Mouse (Mus musculus) brain, embryonic 14.5 days (tissue): ENCODE measurements around the gene Fancd2. TPM values are rescaled to one million over a fixed set of nuclear protein-coding genes. Genes with fewer than 3 reads are reported as not detected.

ENCODE experiments used
- DNase-seq: peaks from one replicate; pipeline ENCODE4 v3.0.0-alpha.2; 2011; ENCODE audit warnings: low read depth
- CTCF ChIP-seq: fragments of 200-500 bp; IDR thresholded peaks from 2 replicates; pipeline ENCODE4 v1.5.1; 2012; ENCODE audit warnings: inconsistent platforms, mild to moderate bottlenecking, moderate library complexity, borderline replicate concordance; ENCODE audit not compliant: insufficient read depth, insufficient read length; ENCODE audit errors: extremely low read depth
- POLR2A ChIP-seq: fragments of 200-500 bp; IDR thresholded peaks from 2 replicates; pipeline ENCODE4 v1.6.1; 2012; ENCODE audit warnings: mild to moderate bottlenecking, inconsistent platforms, borderline replicate concordance; ENCODE audit not compliant: poor library complexity, insufficient read depth, insufficient read length, severe bottlenecking; ENCODE audit errors: extremely low read depth
- polyA plus RNA-seq: library from polyadenylated mRNA; depleted of rRNA; stranded (reverse); fragments of >200 nt; gene quantifications from 2 replicates; pipeline ENCODE4 v1.2.3, GENCODE M21; 2012; rRNA removed

The Fancd2 gene
- polyA plus RNA-seq, 1 experiment: 5.0 TPM

- peak; percentile 92 for DNase-seq
- TF ChIP-seq CTCF (no peak), POLR2A (peak; percentile 65; the same call in 1 of the 2 replicates)
Measured at GRCm38 (mm10) chr6:113623941-113624751, 92.7 kb downstream of the Fancd2 start, which contains the start of gene Vhl. TSS of gene Vhl (plus strand) at chr6:113623959.

DNA sequence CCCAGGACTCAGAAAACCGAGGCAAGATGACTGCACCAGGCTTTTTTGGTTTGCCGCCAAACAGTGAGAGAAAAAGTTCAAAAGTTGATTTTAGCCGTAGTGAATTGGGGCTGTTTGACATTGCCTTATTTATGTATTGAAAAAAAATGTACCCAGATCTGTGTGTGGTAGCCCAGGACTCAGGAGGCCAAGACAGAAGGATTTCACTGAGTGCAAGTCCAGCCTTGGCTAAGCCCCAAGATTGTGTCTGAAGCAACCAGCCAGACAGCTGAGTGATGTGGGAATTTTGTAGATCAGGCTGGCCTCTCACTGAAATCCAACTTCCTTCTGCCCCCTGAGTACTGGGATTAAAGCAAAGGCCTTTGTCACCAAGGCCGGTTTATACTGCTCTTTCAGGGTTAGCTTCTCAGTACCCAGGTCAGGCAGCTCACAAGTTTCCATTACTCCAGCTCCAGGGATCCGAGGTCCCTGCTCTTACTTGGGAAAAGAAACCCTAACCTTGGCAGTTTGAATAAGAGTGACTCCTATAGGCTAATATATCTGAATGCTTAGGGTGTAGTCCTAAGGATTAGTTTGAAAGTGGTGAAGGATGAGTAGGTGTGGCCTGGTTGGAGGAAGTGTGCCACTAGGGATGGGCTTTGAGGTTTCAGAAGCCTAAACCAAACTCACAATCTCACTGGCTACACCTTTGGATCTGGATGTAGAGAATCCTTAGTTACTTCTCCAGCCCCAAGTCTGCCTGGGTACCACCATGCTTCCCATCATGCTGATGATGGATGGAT lies 93.7 kb downstream of the Fancd2 start:
- peak; percentile 50 for DNase-seq
- no peak for TF ChIP-seq POLR2A
- no peak for TF ChIP-seq CTCF

- no peak for TF ChIP-seq CTCF
- no peak for TF ChIP-seq POLR2A
- DNase-seq: no peak
Measured at GRCm38 (mm10) chr6:113630322-113630721, 98.8 kb downstream of the Fancd2 start.

- DNase-seq: no peak
- TF ChIP-seq CTCF (no peak), POLR2A (no peak)
Measured at GRCm38 (mm10) chr6:113632863-113633262, 101.4 kb downstream of the Fancd2 start.

- TF ChIP-seq POLR2A: no peak; the same call in 1 of the 2 replicates
- peak; percentile 92 for TF ChIP-seq CTCF
- peak; percentile 93 for DNase-seq
Measured at GRCm38 (mm10) chr6:113638302-113639040, 107.0 kb downstream of the Fancd2 start, which contains the start of gene Irak2. TSS of gene Irak2 (plus strand) at chr6:113638467.

DNA sequence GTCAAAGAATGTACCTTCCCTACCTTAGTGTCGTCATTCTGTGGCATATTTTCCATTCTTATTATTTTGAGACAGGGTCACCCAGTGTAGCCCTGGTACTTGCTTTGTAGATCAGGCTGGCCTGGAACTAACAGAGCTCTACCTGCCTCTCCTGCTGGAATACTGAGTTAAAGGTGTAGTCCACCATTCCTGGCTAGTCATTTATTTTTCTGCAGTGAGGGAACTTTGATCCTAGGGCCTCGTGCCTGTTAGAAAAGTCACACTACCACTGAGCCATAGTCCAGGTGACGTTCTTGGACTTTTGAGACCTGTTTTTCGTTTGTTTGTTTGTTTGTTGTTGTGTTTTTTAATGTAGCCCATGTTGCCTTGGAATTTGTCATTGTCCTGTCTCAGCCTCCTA lies 107.7 kb downstream of the Fancd2 start:
- DNase-seq: no peak
- TF ChIP-seq CTCF (no peak), POLR2A (no peak)

DNA sequence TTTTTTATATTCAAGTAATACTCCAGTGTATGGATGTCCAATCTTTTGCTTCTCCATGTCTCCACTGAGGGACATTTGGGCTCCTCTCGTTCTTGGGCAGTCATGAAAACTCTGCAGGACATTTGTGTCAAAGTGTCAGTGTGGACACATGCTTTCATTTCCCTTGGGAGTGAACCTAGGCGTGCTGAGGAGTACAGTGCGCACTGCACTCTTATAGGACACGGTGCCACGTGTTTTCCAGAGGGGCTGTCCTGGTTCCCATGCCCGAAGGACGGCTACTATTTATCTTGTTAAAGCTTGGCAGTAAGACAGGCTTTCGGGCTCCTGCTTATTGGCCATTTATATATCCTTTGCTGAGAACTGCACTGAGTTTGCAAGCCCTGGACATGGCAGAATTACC lies 111.1 kb downstream of the Fancd2 start:
- TF ChIP-seq POLR2A: no peak
- no peak for TF ChIP-seq CTCF
- no peak for DNase-seq

GRCm38 (mm10) chr6:113643021-113643420 lies 111.5 kb downstream of the Fancd2 start:
- no peak for DNase-seq
- TF ChIP-seq CTCF (no peak), POLR2A (no peak)

DNA sequence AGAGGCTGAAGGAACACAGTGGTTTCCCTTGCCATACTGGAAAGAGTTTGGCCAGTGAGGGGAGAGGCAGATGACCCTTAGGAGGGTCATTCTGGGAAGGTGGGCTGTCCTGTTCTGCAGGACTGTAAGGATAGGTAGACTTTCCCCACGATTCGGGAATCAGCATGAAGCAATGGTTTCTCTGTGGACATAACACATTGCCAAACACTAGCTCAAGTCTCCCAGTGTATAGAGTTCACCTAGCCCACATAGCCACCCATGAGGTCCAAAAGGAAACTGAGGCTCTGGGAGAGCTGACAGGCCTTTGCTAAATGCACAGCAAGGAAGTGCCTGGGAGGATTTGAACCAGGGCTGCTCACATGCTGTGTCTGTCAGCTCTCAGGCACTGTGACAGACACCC lies 112.5 kb downstream of the Fancd2 start:
- DNase-seq: no peak
- no peak for TF ChIP-seq POLR2A
- no peak for TF ChIP-seq CTCF

GRCm38 (mm10) chr6:113644808-113645207 lies 113.3 kb downstream of the Fancd2 start:
- DNase-seq: no peak

More at GRCm38 (mm10) chr6:113644808-113645207, 113.3 kb downstream of the Fancd2 start:
- TF ChIP-seq POLR2A (no peak), CTCF (no peak)

Other genes with a start within 250 kb of the Fancd2 start
- 2.1 and 4.2 TPM in 2 replicates for gene Cpne9, start 249.4 kb upstream of the Fancd2 start, polyA plus RNA-seq
- gene Brpf1, start 224.5 kb upstream of the Fancd2 start, polyA plus RNA-seq: 34.5 and 37.3 TPM in 2 replicates
- 13.2 and 25.0 TPM in 2 replicates for gene Ogg1, start 204.7 kb upstream of the Fancd2 start, polyA plus RNA-seq
- gene Camk1, start 187.7 kb upstream of the Fancd2 start, polyA plus RNA-seq: 62.7 and 64.7 TPM in 2 replicates
- 67.8 and 70.8 TPM in 2 replicates for gene Tada3, start 153.8 kb upstream of the Fancd2 start, polyA plus RNA-seq
- 117 and 127 TPM in 2 replicates for gene Arpc4, start 153.6 kb upstream of the Fancd2 start, polyA plus RNA-seq
- 23.1 and 25.5 TPM in 2 replicates for gene Ttll3, start 142.4 kb upstream of the Fancd2 start, polyA plus RNA-seq
- gene Rpusd3, start 112.3 kb upstream of the Fancd2 start, polyA plus RNA-seq: 27.6 and 50.7 TPM in 2 replicates
- 0.07 and 0.16 TPM in 2 replicates for gene Cidec, start 95.9 kb upstream of the Fancd2 start, polyA plus RNA-seq
- 60.1 and 71.0 TPM in 2 replicates for gene Jagn1, start 89.1 kb upstream of the Fancd2 start, polyA plus RNA-seq
- gene Il17re, start 73.2 kb upstream of the Fancd2 start, polyA plus RNA-seq: 0.47 and 0.63 TPM in 2 replicates
- gene Il17rc, start 60.3 kb upstream of the Fancd2 start, polyA plus RNA-seq: 2.7 and 3.3 TPM in 2 replicates
- gene Creld1, start 48.4 kb upstream of the Fancd2 start, polyA plus RNA-seq: 33.3 and 42.2 TPM in 2 replicates
- 8.7 and 8.9 TPM in 2 replicates for gene Prrt3, start 29.8 kb upstream of the Fancd2 start, polyA plus RNA-seq
- 63.0 TPM in 2 replicates for gene Emc3, start within 50 bp of the Fancd2 start, polyA plus RNA-seq
- 0.07 TPM in 1 of 2 replicates, not detected in the other for gene Fancd2os, start 69.0 kb downstream of the Fancd2 start, polyA plus RNA-seq
- 206 and 247 TPM in 2 replicates for gene Brk1, start 73.1 kb downstream of the Fancd2 start, polyA plus RNA-seq
- gene Vhl, start 92.3 kb downstream of the Fancd2 start, polyA plus RNA-seq: 48.1 and 71.2 TPM in 2 replicates
- 4.0 and 4.2 TPM in 2 replicates for gene Irak2, start 106.8 kb downstream of the Fancd2 start, polyA plus RNA-seq
- 25.1 and 27.6 TPM in 2 replicates for gene Tatdn2, start 165.4 kb downstream of the Fancd2 start, polyA plus RNA-seq
- gene Ghrl, start 188.2 kb downstream of the Fancd2 start, polyA plus RNA-seq: 0.52 and 0.85 TPM in 2 replicates
- gene Sec13, start 209.1 kb downstream of the Fancd2 start, polyA plus RNA-seq: 183 and 266 TPM in 2 replicates